Mouse (Mus musculus): ENCODE results near the gene Rnf150. TPM values are rescaled to one million over a fixed set of nuclear protein-coding genes. Genes with fewer than 3 reads are reported as not detected.

Gene Rnf150
- polyA plus RNA-seq, 1 experiment from 2014 or later: 1.5 TPM

DNA sequence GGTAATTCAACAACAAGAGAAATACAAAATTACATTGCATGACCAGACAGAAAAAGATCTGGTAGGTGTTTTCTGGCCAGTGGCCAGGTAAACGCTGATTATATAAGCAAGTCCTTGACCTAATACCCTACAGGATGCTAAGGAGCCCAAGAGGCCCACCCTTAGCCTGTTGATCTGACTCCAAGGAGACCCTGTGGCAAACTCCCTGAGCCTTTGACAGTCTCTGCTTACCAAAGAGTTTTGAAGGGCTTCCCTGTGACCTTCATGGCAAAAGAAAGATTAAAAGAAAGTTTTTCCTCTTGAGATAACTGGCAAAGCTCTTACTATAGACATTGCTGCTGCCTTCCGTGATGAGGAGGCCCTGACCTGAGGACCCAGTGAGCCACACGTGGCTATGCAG lies 222.4 kb downstream of the Rnf150 start:
- no peak overlapping the region for H3K4me3 ChIP-seq (ENCODE audit: low read depth, low read length)
- H3K9ac ChIP-seq (ENCODE audit: low read length): no peak overlapping the region
- 79% methylated on average over 3 of the region's 3 CpGs for WGBS
- no peaks in the 10 kb centered on the region for H3K27me3 ChIP-seq (ENCODE audit: control insufficient read depth, insufficient read depth, low read length)
- no peak overlapping the region for H3K4me2 ChIP-seq (ENCODE audit: low read depth, low read length, severe bottlenecking)
- ATAC-seq (replicated peaks; ENCODE audit: low FRiP score) (no peak), DNase-seq (ENCODE audit: low spot score) (no peak)
- H3K27ac ChIP-seq (ENCODE audit: low read depth, low read length): no peak overlapping the region
- no peaks in the 10 kb centered on the region for H3K9me3 ChIP-seq (ENCODE audit: control insufficient read depth, low read length)
- no peaks in the 10 kb centered on the region for H3K4me1 ChIP-seq (replicated peaks; ENCODE audit: control insufficient read depth, insufficient read depth, low read length)
- H3K36me3 ChIP-seq (ENCODE audit: control insufficient read depth, insufficient read depth, low read length): no peaks in the 10 kb centered on the region

GRCm38 (mm10) chr8:83086625-83087024 lies 223.5 kb downstream of the Rnf150 start:
- no peak for DNase-seq (ENCODE audit: low spot score)
- WGBS: 81% methylated on average over 8 of the region's 8 CpGs
- ATAC-seq (replicated peaks; ENCODE audit: low FRiP score): no peak
- no peak overlapping the region for H3K9ac ChIP-seq (ENCODE audit: low read length)
- H3K36me3 ChIP-seq (ENCODE audit: control insufficient read depth, insufficient read depth, low read length): no peaks in the 10 kb centered on the region
- H3K4me2 ChIP-seq (ENCODE audit: low read depth, low read length, severe bottlenecking): no peak overlapping the region
- no peak overlapping the region for H3K4me3 ChIP-seq (ENCODE audit: low read depth, low read length)
- no peaks in the 10 kb centered on the region for H3K27me3 ChIP-seq (ENCODE audit: control insufficient read depth, insufficient read depth, low read length)
- no peak overlapping the region for H3K27ac ChIP-seq (ENCODE audit: low read depth, low read length)
- no peaks in the 10 kb centered on the region for H3K4me1 ChIP-seq (replicated peaks; ENCODE audit: control insufficient read depth, insufficient read depth, low read length)
- no peaks in the 10 kb centered on the region for H3K9me3 ChIP-seq (ENCODE audit: control insufficient read depth, low read length)

DNA sequence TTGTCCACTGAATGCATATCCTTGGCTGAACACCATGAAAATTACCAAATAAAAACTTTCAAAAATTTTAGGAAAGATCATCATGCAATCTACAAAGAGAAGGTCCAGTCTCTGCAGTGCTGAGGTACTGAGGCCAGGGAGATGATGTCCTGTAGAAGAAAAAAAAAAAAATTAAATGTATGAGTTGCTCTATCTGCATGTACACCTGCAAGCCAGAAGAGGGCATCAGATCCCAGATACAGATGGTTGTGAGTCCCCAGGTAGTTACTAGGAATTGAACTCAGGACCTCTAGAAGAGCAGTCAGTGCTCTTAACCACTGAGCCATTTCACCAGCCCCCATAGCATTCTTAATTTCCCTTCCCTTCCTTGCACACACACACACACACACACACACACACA lies 224.4 kb downstream of the Rnf150 start:
- H3K9me3 ChIP-seq (ENCODE audit: control insufficient read depth, low read length): no peaks in the 10 kb centered on the region
- H3K4me3 ChIP-seq (ENCODE audit: low read depth, low read length): no peak overlapping the region
- ATAC-seq (replicated peaks; ENCODE audit: low FRiP score) (no peak), DNase-seq (ENCODE audit: low spot score) (no peak)
- H3K9ac ChIP-seq (ENCODE audit: low read length): no peak overlapping the region
- no peaks in the 10 kb centered on the region for H3K36me3 ChIP-seq (ENCODE audit: control insufficient read depth, insufficient read depth, low read length)
- H3K27me3 ChIP-seq (ENCODE audit: control insufficient read depth, insufficient read depth, low read length): no peaks in the 10 kb centered on the region
- no peak overlapping the region for H3K4me2 ChIP-seq (ENCODE audit: low read depth, low read length, severe bottlenecking)
- H3K4me1 ChIP-seq (replicated peaks; ENCODE audit: control insufficient read depth, insufficient read depth, low read length): no peaks in the 10 kb centered on the region
- H3K27ac ChIP-seq (ENCODE audit: low read depth, low read length): no peak overlapping the region

DNA sequence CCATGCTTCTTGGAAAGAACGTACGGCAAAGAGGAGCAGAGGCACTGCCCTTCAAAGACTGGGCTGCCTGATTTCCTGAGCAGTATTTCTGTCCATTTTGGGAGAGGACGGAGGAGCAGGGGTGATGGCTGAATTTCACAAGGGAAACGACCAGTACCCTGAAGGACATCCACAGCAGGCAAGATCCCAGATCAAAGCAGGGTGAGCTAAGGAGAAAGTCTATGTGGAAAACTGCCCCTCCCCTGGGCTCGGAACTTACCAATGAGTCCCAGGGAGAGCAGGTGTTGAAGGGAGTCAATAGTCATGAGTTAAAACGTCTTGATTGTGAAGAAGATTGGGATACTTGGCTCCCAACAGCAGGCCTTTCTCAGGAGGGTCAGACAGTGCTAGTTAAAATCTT lies 225.0 kb downstream of the Rnf150 start:
- no peak for ATAC-seq (replicated peaks; ENCODE audit: low FRiP score)
- DNase-seq (ENCODE audit: low spot score): no peak
- no peak overlapping the region for H3K4me2 ChIP-seq (ENCODE audit: low read depth, low read length, severe bottlenecking)
- no peak overlapping the region for H3K27ac ChIP-seq (ENCODE audit: low read depth, low read length)
- no peaks in the 10 kb centered on the region for H3K4me1 ChIP-seq (replicated peaks; ENCODE audit: control insufficient read depth, insufficient read depth, low read length)
- no peaks in the 10 kb centered on the region for H3K36me3 ChIP-seq (ENCODE audit: control insufficient read depth, insufficient read depth, low read length)
- no peaks in the 10 kb centered on the region for H3K27me3 ChIP-seq (ENCODE audit: control insufficient read depth, insufficient read depth, low read length)
- no peak overlapping the region for H3K4me3 ChIP-seq (ENCODE audit: low read depth, low read length)
- H3K9me3 ChIP-seq (ENCODE audit: control insufficient read depth, low read length): no peaks in the 10 kb centered on the region
- 75% methylated on average over 6 of the region's 6 CpGs for WGBS
- no peak overlapping the region for H3K9ac ChIP-seq (ENCODE audit: low read length)

DNA sequence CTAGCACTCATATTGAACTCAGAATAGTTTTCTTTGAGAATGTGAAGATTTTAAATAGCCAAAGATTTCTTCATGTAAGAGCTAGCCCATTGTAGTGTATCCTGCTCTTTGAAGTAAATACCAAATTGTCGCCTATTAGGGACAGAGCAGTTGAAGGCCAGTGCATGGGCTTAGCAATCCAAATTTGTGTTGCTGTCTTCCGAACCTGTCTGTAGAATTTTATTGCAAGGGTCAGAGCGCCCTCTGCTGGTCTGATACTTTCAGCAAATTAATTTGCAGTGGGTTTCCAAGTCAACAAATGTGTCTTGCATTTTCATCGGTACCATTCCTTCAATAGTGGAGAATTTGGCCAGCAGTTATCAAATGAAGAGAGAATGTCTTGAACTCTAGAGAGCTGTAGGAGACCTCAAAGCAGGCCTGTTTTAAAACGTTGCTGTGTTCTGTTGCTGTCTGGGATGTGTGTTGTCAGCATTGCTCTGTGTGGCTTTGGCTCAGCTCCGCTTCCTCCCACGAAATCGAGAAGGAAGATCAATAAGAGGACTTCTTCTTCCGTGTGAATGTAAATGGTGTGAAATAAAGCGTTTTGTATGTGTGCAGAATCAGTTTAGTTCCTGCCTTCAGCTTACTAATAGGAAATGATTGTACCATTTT lies 226.3 kb downstream of the Rnf150 start:
- H3K9ac ChIP-seq (ENCODE audit: low read length): no peak overlapping the region
- WGBS: 34% methylated on average over 10 of the region's 10 CpGs

GRCm38 (mm10) chr8:83090446-83090845 lies 227.3 kb downstream of the Rnf150 start:
- H3K27me3 ChIP-seq (ENCODE audit: control insufficient read depth, insufficient read depth, low read length): no peaks in the 10 kb centered on the region
- no peak overlapping the region for H3K4me3 ChIP-seq (ENCODE audit: low read depth, low read length)
- no peak for ATAC-seq (replicated peaks; ENCODE audit: low FRiP score)
- DNase-seq (ENCODE audit: low spot score): no peak
- no peak overlapping the region for H3K4me2 ChIP-seq (ENCODE audit: low read depth, low read length, severe bottlenecking)
- H3K9me3 ChIP-seq (ENCODE audit: control insufficient read depth, low read length): no peaks in the 10 kb centered on the region
- 85% methylated on average over 4 of the region's 4 CpGs for WGBS
- no peak overlapping the region for H3K9ac ChIP-seq (ENCODE audit: low read length)
- no peaks in the 10 kb centered on the region for H3K36me3 ChIP-seq (ENCODE audit: control insufficient read depth, insufficient read depth, low read length)
- H3K4me1 ChIP-seq (replicated peaks; ENCODE audit: control insufficient read depth, insufficient read depth, low read length): no peaks in the 10 kb centered on the region
- H3K27ac ChIP-seq (ENCODE audit: low read depth, low read length): no peak overlapping the region

More for the DNA sequence above, 226.3 kb downstream of the Rnf150 start:
- no peaks in the 10 kb centered on the region for H3K27me3 ChIP-seq (ENCODE audit: control insufficient read depth, insufficient read depth, low read length)
- H3K4me1 ChIP-seq (replicated peaks; ENCODE audit: control insufficient read depth, insufficient read depth, low read length): no peaks in the 10 kb centered on the region
- H3K4me2 ChIP-seq (ENCODE audit: low read depth, low read length, severe bottlenecking): no peak overlapping the region
- DNase-seq (ENCODE audit: low spot score) (peak; percentile 88), ATAC-seq (replicated peaks; ENCODE audit: low FRiP score) (peak; percentile 74; the same call in 1 of the 2 replicates)
- H3K27ac ChIP-seq (ENCODE audit: low read depth, low read length): no peak overlapping the region
- H3K4me3 ChIP-seq (ENCODE audit: low read depth, low read length): no peak overlapping the region
- H3K9me3 ChIP-seq (ENCODE audit: control insufficient read depth, low read length): no peaks in the 10 kb centered on the region
- no peaks in the 10 kb centered on the region for H3K36me3 ChIP-seq (ENCODE audit: control insufficient read depth, insufficient read depth, low read length)

DNA sequence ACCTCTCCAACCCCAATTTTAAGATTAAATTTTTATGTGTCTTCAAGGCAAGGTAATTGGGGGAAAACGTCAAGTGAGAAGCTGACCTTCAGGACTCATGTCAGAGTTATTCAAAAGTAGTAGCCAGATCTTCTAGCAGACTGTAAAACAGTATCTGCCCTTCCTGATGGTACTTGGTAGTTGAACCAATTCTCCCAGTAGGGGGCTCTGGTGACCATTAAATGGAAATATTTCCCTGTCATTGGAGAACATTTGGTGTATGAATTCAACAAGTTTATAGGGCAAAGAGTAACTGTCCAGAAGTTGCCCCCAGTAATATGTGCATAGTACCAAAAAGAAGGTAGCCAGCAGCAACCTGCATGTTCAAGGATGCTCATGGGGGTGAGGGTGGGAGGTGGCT lies 236.9 kb downstream of the Rnf150 start:
- WGBS: 50% methylated on average over 1 of the region's 1 CpGs
- Histone ChIP-seq H3K4me2 (ENCODE audit: low read depth, low read length, severe bottlenecking) (no peak overlapping the region), H3K9ac (ENCODE audit: low read length) (no peak overlapping the region), H3K36me3 (ENCODE audit: control insufficient read depth, insufficient read depth, low read length) (no peaks in the 10 kb centered on the region), H3K27me3 (ENCODE audit: control insufficient read depth, insufficient read depth, low read length) (no peaks in the 10 kb centered on the region), H3K4me3 (ENCODE audit: low read depth, low read length) (no peak overlapping the region), H3K4me1 (replicated peaks; ENCODE audit: control insufficient read depth, insufficient read depth, low read length) (no peaks in the 10 kb centered on the region), H3K9me3 (ENCODE audit: control insufficient read depth, low read length) (no peaks in the 10 kb centered on the region), H3K27ac (ENCODE audit: low read depth, low read length) (no peak overlapping the region)
- ATAC-seq (replicated peaks; ENCODE audit: low FRiP score) (no peak), DNase-seq (ENCODE audit: low spot score) (no peak)

DNA sequence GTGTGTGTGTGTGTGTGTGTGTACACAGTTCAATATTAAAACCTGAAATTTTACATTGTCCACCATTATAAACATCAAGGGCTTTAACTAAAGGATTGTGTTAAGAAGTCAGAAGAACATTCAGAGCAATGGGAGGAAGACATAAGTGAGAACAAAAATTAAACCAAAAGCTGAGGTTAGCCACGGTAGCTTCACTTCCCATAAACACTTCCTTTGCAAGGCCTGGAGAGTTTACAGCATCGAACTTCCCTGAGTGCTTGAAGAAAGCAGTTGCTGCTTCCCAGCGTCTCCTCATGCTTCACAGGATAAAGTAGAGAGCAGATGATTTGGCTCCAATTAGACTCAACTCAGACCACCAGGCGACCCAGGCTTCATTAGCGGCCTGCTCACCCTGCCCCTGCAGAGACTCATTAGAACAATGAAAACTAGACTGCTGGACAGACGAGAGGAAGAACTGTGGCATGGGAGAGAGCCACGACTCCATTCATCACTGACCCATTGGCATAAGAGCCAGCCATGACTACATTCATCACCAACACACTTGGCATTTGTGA lies 239.9 kb downstream of the Rnf150 start:
- Histone ChIP-seq H3K27ac (ENCODE audit: low read depth, low read length) (no peak overlapping the region), H3K9ac (ENCODE audit: low read length) (no peak overlapping the region), H3K4me3 (ENCODE audit: low read depth, low read length) (no peak overlapping the region), H3K9me3 (ENCODE audit: control insufficient read depth, low read length) (no peaks in the 10 kb centered on the region), H3K36me3 (ENCODE audit: control insufficient read depth, insufficient read depth, low read length) (no peaks in the 10 kb centered on the region), H3K4me1 (replicated peaks; ENCODE audit: control insufficient read depth, insufficient read depth, low read length) (no peaks in the 10 kb centered on the region), H3K4me2 (ENCODE audit: low read depth, low read length, severe bottlenecking) (no peak overlapping the region), H3K27me3 (ENCODE audit: control insufficient read depth, insufficient read depth, low read length) (no peaks in the 10 kb centered on the region)
- ATAC-seq (replicated peaks; ENCODE audit: low FRiP score): no peak
- DNase-seq (ENCODE audit: low spot score): no peak
- WGBS: 43% methylated on average over 7 of the region's 7 CpGs

DNA sequence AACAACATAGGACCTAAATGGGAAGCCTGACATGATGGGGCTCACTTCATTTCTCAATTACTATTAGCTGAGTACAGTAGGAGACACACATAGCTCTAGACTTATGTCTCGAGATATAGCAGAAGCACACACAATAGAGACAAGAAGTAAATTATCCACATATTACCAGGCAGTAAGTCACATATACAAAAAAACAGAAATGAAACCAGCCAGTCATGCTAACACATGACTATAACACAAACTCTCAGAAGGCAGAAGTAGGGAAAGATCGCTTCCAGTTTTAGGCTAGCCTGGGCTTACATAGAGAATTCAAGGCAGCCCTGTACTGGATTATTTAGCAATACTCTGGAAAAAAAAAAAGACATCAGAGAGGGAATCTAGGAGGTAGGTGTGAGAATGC lies 240.8 kb downstream of the Rnf150 start:
- Histone ChIP-seq H3K27me3 (ENCODE audit: control insufficient read depth, insufficient read depth, low read length) (no peaks in the 10 kb centered on the region), H3K9me3 (ENCODE audit: control insufficient read depth, low read length) (no peaks in the 10 kb centered on the region), H3K27ac (ENCODE audit: low read depth, low read length) (no peak overlapping the region), H3K4me3 (ENCODE audit: low read depth, low read length) (no peak overlapping the region), H3K4me1 (replicated peaks; ENCODE audit: control insufficient read depth, insufficient read depth, low read length) (no peaks in the 10 kb centered on the region), H3K9ac (ENCODE audit: low read length) (no peak overlapping the region), H3K36me3 (ENCODE audit: control insufficient read depth, insufficient read depth, low read length) (no peaks in the 10 kb centered on the region), H3K4me2 (ENCODE audit: low read depth, low read length, severe bottlenecking) (no peak overlapping the region)
- ATAC-seq (replicated peaks; ENCODE audit: low FRiP score): no peak
- 91% methylated on average over 2 of the region's 2 CpGs for WGBS
- DNase-seq (ENCODE audit: low spot score): no peak

All from forebrain, embryonic 11.5 days (tissue).